Mouse (Mus musculus) heart, postnatal 0 days (tissue): Measurements from ENCODE around the gene Ube2j2. TPM values are rescaled to one million over a fixed set of nuclear protein-coding genes. Genes with fewer than 3 reads are reported as not detected.
A peak's percentile ranks its signal among the peaks of the same experiment; 100 is the strongest.

Source experiments
- ATAC-seq: fragments of 200-750 bp; cut with Nextera tagmentation; 2 replicates; pipeline ENCODE4 v1.8.0; 2017; ENCODE audit warnings: low read depth, moderate number of reproducible peaks, moderate library complexity; ENCODE audit not compliant: insufficient read depth
- DNase-seq: peaks from one replicate; pipeline ENCODE4 v3.0.0-alpha.2; 2016; ENCODE audit warnings: low spot score
- H3K27ac ChIP-seq: fragments of 300-500 bp; sonication (generic); 2 replicates; pipeline ENCODE4 v1.5.1; 2014; ENCODE audit warnings: low read depth, mild to moderate bottlenecking
- H3K27me3 ChIP-seq: fragments of 300-500 bp; sonication (generic); 2 replicates; pipeline ENCODE4 v1.6.1; 2014; ENCODE audit warnings: low read length, mixed read lengths; ENCODE audit not compliant: control insufficient read depth, insufficient read depth
- H3K36me3 ChIP-seq: fragments of 300-500 bp; sonication (generic); replicated peaks from 2 replicates; pipeline ENCODE4 v1.6.1; 2014; ENCODE audit warnings: low read length, mixed read lengths; ENCODE audit not compliant: control insufficient read depth, insufficient read depth
- H3K4me1 ChIP-seq: fragments of 300-500 bp; sonication (generic); 2 replicates; pipeline ENCODE4 v1.6.1; 2014; ENCODE audit warnings: antibody characterized with exemption; ENCODE audit not compliant: control insufficient read depth, insufficient read depth
- H3K4me2 ChIP-seq: fragments of 300-500 bp; sonication (generic); 2 replicates; pipeline ENCODE4 v1.6.1; 2014; ENCODE audit warnings: low read depth, mild to moderate bottlenecking, low read length, moderate library complexity
- H3K4me3 ChIP-seq: fragments of 300-500 bp; sonication (generic); 2 replicates; pipeline ENCODE4 v1.5.1; 2014; ENCODE audit warnings: low read depth, low read length
- H3K9ac ChIP-seq: fragments of 300-500 bp; sonication (generic); replicated peaks from 2 replicates; pipeline ENCODE4 v1.6.1; 2014; ENCODE audit warnings: low read depth, low read length, mixed read lengths
- H3K9me3 ChIP-seq: fragments of 300-500 bp; sonication (generic); replicated peaks from 2 replicates; pipeline ENCODE4 v1.6.1; 2016; ENCODE audit warnings: low read length; ENCODE audit not compliant: control insufficient read depth
- CTCF ChIP-seq: IDR thresholded peaks from 2 replicates; pipeline ENCODE4 v1.5.1; 2016; ENCODE audit warnings: antibody characterized with exemption, control low read depth, low read depth
- EP300 ChIP-seq: IDR thresholded peaks from 2 replicates; pipeline ENCODE4 v1.6.1; 2016; ENCODE audit warnings: antibody characterized with exemption, low read depth
- WGBS: fragments of 180-500 bp; shearing (Covaris S2); extraction: QIAGEN DNeasy Blood & Tissue Kit; methylation state at CpG from one replicate; pipeline ENCODE4 v1.1.7; 2014; 5-methylcytosine and 5-hydroxymethylcytosine counted together
- polyA plus RNA-seq: library from polyadenylated mRNA; unstranded; fragments of >200 nt; fragmentation: Nextera tagmentation; extraction: Ambion mirVana; gene quantifications from 2 replicates; pipeline ENCODE4 v1.2.1, GENCODE M21; 2015
- total RNA-seq: library from RNA; depleted of rRNA; stranded (reverse); fragments of >200 nt; gene quantifications from 2 replicates; pipeline ENCODE4 v1.2.3, GENCODE M21; 2014; ENCODE audit warnings: low replicate concordance

Gene Ube2j2
- total and polyA plus RNA-seq, 2 experiments from 2014 or later = 46.4 to 66.9 TPM

DNA sequence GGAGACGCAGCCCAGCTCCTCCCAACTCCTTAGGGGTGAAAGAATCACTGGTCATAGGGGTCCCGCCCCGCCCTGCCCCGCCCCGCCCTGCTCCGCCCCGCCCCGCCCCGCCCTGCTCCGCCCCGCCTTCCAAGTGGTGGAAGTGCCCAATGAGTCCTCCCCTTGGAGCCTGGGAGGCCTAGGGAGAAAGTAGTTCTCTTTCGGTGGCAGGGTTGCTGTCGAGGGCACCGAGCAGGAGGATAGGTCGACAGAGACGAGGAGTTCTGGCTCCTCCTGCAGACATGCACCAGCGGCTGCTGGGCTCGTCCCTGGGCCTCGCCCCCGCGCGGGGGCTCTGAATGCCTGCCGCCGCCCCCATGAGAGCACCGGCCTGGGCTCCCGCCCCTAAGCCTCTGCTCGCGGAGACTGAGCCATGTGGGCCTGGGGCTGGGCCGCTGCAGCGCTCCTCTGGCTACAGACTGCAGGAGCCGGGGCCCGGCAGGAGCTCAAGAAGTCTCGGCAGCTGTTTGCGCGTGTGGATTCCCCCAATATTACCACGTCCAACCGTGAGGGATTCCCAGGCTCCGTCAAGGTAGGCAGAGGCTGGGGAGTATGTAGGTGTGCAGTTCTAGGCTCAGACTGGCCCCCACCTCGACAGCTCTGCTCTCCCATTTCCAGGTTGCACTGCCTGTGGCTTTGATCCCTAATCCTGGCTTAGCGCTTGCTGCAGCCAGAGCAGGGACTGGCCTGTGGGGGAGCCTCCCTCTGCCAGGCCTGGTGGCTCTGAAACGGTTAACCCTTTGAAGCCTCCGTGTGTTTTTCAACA, 18.7 kb downstream of the Ube2j2 start, which contains the start of gene C1qtnf12:
Gene C1qtnf12, plus strand, starts transcription at position 152 of the 805 bp plus-strand sequence.
- H3K4me3 ChIP-seq = peak within 1 kb of the TSS; percentile 61
- WGBS = 2% methylated on average over 37 of the region's 42 CpGs
- peaks cover 21% of the 10 kb centered on the region for H3K36me3 ChIP-seq
- peak; percentile 80 for ATAC-seq
- H3K4me2 ChIP-seq = peak within 1 kb of the TSS; percentile 87
- TF ChIP-seq EP300 (no peak), CTCF (no peak)
- 0 out of 2 replicates have a peak, but pooled peaks cover 5% of the 10 kb centered on the region for H3K4me1 ChIP-seq
- H3K9me3 ChIP-seq = no peaks in the 10 kb centered on the region
- no peaks in the 10 kb centered on the region for H3K27me3 ChIP-seq
- no peak within 1 kb of the TSS for H3K27ac ChIP-seq
- DNase-seq = peak; percentile 30
- H3K9ac ChIP-seq = peak within 1 kb of the TSS; percentile 57

DNA sequence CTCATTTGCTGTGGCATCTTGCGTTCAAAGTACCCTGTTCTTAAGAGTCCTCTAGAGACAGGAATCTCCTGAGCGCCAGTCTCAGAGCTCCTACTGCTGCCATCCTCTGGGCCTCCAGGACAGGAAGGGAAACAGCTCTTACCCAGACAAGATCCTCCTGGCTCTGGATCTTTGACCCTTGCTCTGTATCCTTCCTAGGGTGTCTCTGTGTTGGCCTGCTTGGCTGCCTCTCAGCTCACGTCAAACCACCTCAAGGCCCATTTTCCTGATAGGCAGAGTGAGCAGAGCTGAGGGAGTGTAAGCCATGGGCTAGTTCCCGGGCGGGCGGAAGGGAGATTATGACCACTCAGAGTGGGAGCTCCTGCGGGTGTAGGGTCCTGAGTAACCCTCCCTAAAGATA, 19.5 kb downstream of the Ube2j2 start:
- no peaks in the 10 kb centered on the region for H3K9me3 ChIP-seq
- 59% methylated on average over 7 of the region's 7 CpGs for WGBS
- 0 out of 2 replicates have a peak, but pooled peaks cover 5% of the 10 kb centered on the region for H3K4me1 ChIP-seq
- H3K27ac ChIP-seq = no peak overlapping the region
- peaks cover 14% of the 10 kb centered on the region for H3K36me3 ChIP-seq
- H3K4me3 ChIP-seq = peak overlapping the region; percentile 61; the same call in 1 of the 2 replicates
- TF ChIP-seq CTCF = no peak
- no peak for TF ChIP-seq EP300
- ATAC-seq = no peak
- peak overlapping the region; percentile 57; the same call in 1 of the 2 replicates for H3K9ac ChIP-seq
- no peaks in the 10 kb centered on the region for H3K27me3 ChIP-seq
- peak overlapping the region; percentile 87 for H3K4me2 ChIP-seq
- no peak for DNase-seq

DNA sequence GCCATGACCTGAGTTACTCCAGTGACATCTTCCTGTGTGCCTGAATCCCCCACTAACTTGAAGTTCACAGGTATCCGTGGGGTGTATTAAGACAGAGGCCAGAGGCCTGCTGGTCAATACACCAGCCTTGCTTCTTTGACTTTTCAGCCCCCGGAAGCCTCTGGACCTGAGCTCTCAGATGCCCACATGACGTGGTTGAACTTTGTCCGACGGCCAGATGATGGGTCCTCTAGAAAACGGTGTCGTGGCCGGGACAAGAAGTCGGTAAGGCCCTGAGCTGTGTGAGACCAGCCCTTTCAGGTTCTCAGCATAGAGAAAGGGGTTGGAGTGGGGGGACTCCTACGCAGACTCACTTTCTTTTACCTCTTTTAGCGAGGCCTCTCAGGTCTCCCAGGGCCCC, 20.8 kb downstream of the Ube2j2 start:
- ATAC-seq (no peak), DNase-seq (no peak)
- H3K4me2 ChIP-seq = no peak overlapping the region
- H3K36me3 ChIP-seq = peaks cover 7% of the 10 kb centered on the region; the same call in 1 of the 2 replicates
- TF ChIP-seq EP300 (no peak), CTCF (no peak)
- no peaks in the 10 kb centered on the region for H3K9me3 ChIP-seq
- 0 out of 2 replicates have a peak, but pooled peaks cover 5% of the 10 kb centered on the region for H3K4me1 ChIP-seq
- no peak overlapping the region for H3K4me3 ChIP-seq
- no peak overlapping the region for H3K27ac ChIP-seq
- 87% methylated on average over 11 of the region's 11 CpGs for WGBS
- H3K9ac ChIP-seq = 0 out of 2 replicates have a peak overlapping the region, but pooled peaks have one; percentile 15
- no peaks in the 10 kb centered on the region for H3K27me3 ChIP-seq

DNA sequence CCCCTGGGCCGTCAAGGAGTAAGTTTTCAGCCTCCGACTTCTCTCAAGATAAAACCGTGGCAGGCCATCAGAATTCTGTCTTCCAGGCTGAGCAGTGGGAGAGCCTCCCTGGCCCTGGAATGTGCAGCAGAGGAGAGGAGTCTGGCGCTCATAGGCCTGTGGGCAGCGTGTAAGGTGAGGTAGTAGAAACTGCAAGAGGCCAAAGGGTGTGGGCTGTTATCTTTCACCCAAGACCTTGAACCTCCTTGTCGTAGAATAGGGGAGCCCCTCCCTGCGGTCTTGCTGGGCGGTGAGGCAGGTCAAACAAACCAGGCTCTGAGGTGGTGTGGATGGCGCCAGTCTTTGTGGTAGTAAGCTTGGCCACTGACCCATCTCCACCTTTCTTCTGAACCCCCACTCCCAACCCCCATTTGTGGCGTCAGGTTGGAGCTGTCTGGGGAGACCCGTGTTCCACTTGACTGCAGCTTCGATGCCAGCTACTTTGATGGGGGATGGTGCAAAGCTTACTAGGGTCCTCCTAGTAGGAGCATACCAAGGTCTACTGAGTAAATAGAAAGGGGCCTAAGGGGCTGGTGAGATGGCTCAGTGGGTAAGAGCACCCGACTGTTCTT, 25.5 kb downstream of the Ube2j2 start:
- Histone ChIP-seq H3K9me3 (no peaks in the 10 kb centered on the region), H3K27me3 (no peaks in the 10 kb centered on the region)
- DNase-seq = no peak

DNA sequence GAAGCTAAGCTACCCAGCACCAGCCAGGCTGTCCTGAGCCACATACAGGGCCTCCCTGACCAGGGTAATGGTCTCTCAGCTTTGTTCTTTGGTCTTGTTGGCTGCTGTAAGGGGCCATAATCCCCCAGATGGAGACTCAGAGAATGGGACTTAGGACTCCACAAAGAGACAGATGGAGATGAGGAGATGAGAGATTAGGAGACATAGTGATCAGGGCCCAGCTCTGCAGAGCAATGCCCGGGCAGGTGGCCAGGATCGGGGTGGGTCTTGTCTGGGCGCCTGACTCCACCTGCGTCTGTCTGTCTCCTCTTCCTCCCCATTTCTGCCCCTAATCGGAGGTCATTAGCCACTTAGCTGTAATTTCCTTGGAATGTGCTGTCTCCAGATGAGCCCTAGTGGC, 26.7 kb downstream of the Ube2j2 start:
- Histone ChIP-seq H3K4me2 (no peak overlapping the region), H3K9ac (no peak overlapping the region), H3K9me3 (no peaks in the 10 kb centered on the region), H3K27me3 (no peaks in the 10 kb centered on the region), H3K27ac (no peak overlapping the region), H3K36me3 (no peaks in the 10 kb centered on the region), H3K4me3 (no peak overlapping the region), H3K4me1 (no peaks in the 10 kb centered on the region)
- ATAC-seq (no peak), DNase-seq (no peak)
- no peak for TF ChIP-seq EP300
- no peak for TF ChIP-seq CTCF
- 69% methylated on average over 5 of the region's 5 CpGs for WGBS

More for the DNA sequence above, 25.5 kb downstream of the Ube2j2 start:
- no peak overlapping the region for H3K4me2 ChIP-seq
- H3K27ac ChIP-seq = no peak overlapping the region
- no peak overlapping the region for H3K4me3 ChIP-seq
- ATAC-seq = no peak
- no peaks in the 10 kb centered on the region for H3K4me1 ChIP-seq
- peaks cover 7% of the 10 kb centered on the region; the same call in 1 of the 2 replicates for H3K36me3 ChIP-seq
- TF ChIP-seq EP300 (no peak), CTCF (no peak)
- no peak overlapping the region for H3K9ac ChIP-seq
- 67% methylated on average over 13 of the region's 13 CpGs for WGBS
